Mouse (Mus musculus): ENCODE measurements around the gene Fastkd5.

GRCm38 (mm10) chr2:130564063-130564462 lies 65.8 kb downstream of the Fastkd5 start:
- no peak for TF ChIP-seq CTCF (IDR thresholded peaks at IDR 0.05; ENCODE audit: low read depth)
- TF ChIP-seq EP300 (IDR thresholded peaks at IDR 0.05; ENCODE audit: low read depth): no peak
